Mouse (Mus musculus) spleen, adult 2 months (tissue): Measurements from ENCODE around the gene Trpc4ap. TPM values are rescaled to one million over a fixed set of nuclear protein-coding genes. Genes with fewer than 3 reads are reported as not detected.

ENCODE experiments used
- DNase-seq, 2 experiments: peaks; one replicate each; pipeline versions ENCODE4 v3.0.0 to v3.0.0-alpha.2; 2012 to 2021; ENCODE audit warnings: low spot score in 2 of 2, low read depth in 1 of 2
- H3K27ac ChIP-seq: fragments of 200-500 bp; 2 replicates; pipeline ENCODE4 v1.5.1; 2012; ENCODE audit warnings: low read length, inconsistent platforms; ENCODE audit not compliant: insufficient read depth
- H3K27me3 ChIP-seq: fragments of 200-500 bp; 2 replicates; pipeline ENCODE4 v1.6.1; 2012; ENCODE audit warnings: mild to moderate bottlenecking, moderate library complexity, low read length, inconsistent platforms; ENCODE audit not compliant: control insufficient read depth, insufficient read depth
- H3K36me3 ChIP-seq: fragments of 200-500 bp; 2 replicates; pipeline ENCODE4 v1.6.1; 2012; ENCODE audit warnings: mild to moderate bottlenecking, low read length, inconsistent platforms; ENCODE audit not compliant: control insufficient read depth, insufficient read depth
- H3K4me1 ChIP-seq: fragments of 200-500 bp; 2 replicates; pipeline ENCODE4 v1.6.1; 2011; ENCODE audit warnings: inconsistent platforms; ENCODE audit not compliant: control insufficient read depth, insufficient read depth, insufficient read length
- H3K4me3 ChIP-seq: fragments of 200-500 bp; 2 replicates; pipeline ENCODE4 v1.5.1; 2011; ENCODE audit warnings: mild to moderate bottlenecking, inconsistent platforms; ENCODE audit not compliant: insufficient read depth, insufficient read length; ENCODE audit errors: extremely low read depth
- CTCF ChIP-seq: fragments of 200-500 bp; IDR thresholded peaks from 2 replicates; pipeline ENCODE4 v1.5.1; 2011; ENCODE audit warnings: mild to moderate bottlenecking, inconsistent platforms; ENCODE audit not compliant: insufficient read depth, insufficient read length, insufficient replicate concordance; ENCODE audit errors: extremely low read depth
- POLR2A ChIP-seq: fragments of 200-500 bp; IDR thresholded peaks from 2 replicates; pipeline ENCODE4 v1.6.1; 2011; ENCODE audit warnings: low read depth, low read length, inconsistent platforms
- WGBS: fragments of 180-500 bp; shearing (Covaris S2); methylation state at CpG from one replicate; pipeline ENCODE4 v1.1.7; 2018; 5-methylcytosine and 5-hydroxymethylcytosine counted together
- polyA plus RNA-seq: library from polyadenylated mRNA; depleted of rRNA; stranded (reverse); fragments of >200 nt; gene quantifications from 2 replicates; pipeline ENCODE4 v1.2.3, GENCODE M21; 2012

Gene Trpc4ap
- polyA plus RNA-seq, 1 experiment = 144 TPM

- DNase-seq = no peak
- H3K27ac ChIP-seq = no peak overlapping the region
- H3K27me3 ChIP-seq = no peaks in the 10 kb centered on the region
- H3K4me1 ChIP-seq = peaks cover 2% of the 10 kb centered on the region; the same call in 1 of the 2 replicates
- TF ChIP-seq POLR2A = no peak
- no peak overlapping the region for H3K4me3 ChIP-seq
- WGBS = 82% methylated on average over 7 of the region's 7 CpGs
- H3K36me3 ChIP-seq = peaks cover 2% of the 10 kb centered on the region; the same call in 1 of the 2 replicates
Measured at GRCm38 (mm10) chr2:155727764-155728395, 35.7 kb upstream of the Trpc4ap start.

- DNase-seq = no peak
- TF ChIP-seq CTCF (no peak), POLR2A (no peak)
Measured at GRCm38 (mm10) chr2:155726302-155726701, 34.1 kb upstream of the Trpc4ap start.

GRCm38 (mm10) chr2:155724526-155724925 is 32.3 kb upstream of the Trpc4ap start:
- no peak overlapping the region for H3K4me3 ChIP-seq
- no peak for DNase-seq
- WGBS = 86% methylated on average over 6 of the region's 6 CpGs
- no peak overlapping the region for H3K27ac ChIP-seq
- H3K36me3 ChIP-seq = peaks cover 4% of the 10 kb centered on the region
- TF ChIP-seq POLR2A (no peak), CTCF (no peak)
- H3K4me1 ChIP-seq = peaks cover 7% of the 10 kb centered on the region; the same call in 1 of the 2 replicates
- no peaks in the 10 kb centered on the region for H3K27me3 ChIP-seq

More at GRCm38 (mm10) chr2:155726302-155726701, 34.1 kb upstream of the Trpc4ap start:
- Histone ChIP-seq H3K4me1 (peaks cover 2% of the 10 kb centered on the region; the same call in 1 of the 2 replicates), H3K36me3 (peaks cover 4% of the 10 kb centered on the region), H3K27ac (no peak overlapping the region), H3K27me3 (no peaks in the 10 kb centered on the region), H3K4me3 (no peak overlapping the region)
- 63% methylated on average over 7 of the region's 7 CpGs for WGBS

DNA sequence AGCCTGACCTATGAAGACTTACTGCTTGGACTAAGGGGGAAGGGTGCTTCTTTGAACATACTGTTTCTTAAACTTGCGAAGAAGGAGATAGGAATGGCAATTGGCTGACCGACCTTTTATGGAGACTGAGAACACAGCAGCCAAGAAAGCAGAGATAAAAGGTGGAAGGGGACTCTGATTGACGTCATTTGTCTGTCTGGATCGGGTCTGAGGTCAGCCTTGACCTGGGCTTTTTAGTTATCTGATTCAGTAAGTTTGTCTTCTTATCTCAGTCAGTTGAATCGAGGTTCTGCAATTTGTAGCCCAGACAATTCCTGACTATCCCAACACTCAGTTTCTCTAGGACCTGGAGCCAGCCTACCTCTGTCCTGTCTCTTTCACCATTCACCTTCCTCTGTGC is 31.9 kb upstream of the Trpc4ap start:
- peaks cover 7% of the 10 kb centered on the region; the same call in 1 of the 2 replicates for H3K4me1 ChIP-seq
- TF ChIP-seq CTCF (no peak), POLR2A (no peak)
- H3K27ac ChIP-seq = no peak overlapping the region
- no peaks in the 10 kb centered on the region for H3K27me3 ChIP-seq
- WGBS = 77% methylated on average over 5 of the region's 5 CpGs
- peaks cover 4% of the 10 kb centered on the region for H3K36me3 ChIP-seq
- H3K4me3 ChIP-seq = no peak overlapping the region
- DNase-seq = no peak

GRCm38 (mm10) chr2:155720585-155720984 is 28.4 kb upstream of the Trpc4ap start:
- TF ChIP-seq CTCF (no peak), POLR2A (no peak)
- no peaks in the 10 kb centered on the region for H3K27me3 ChIP-seq
- no peak overlapping the region for H3K4me3 ChIP-seq
- H3K27ac ChIP-seq = peak overlapping the region; percentile 52; the same call in 1 of the 2 replicates
- 0 out of 2 replicates have a peak, but pooled peaks cover 5% of the 10 kb centered on the region for H3K4me1 ChIP-seq
- 33% methylated on average over 5 of the region's 5 CpGs for WGBS
- H3K36me3 ChIP-seq = peaks cover 15% of the 10 kb centered on the region
- DNase-seq = peak; percentile 12 to 14

DNA sequence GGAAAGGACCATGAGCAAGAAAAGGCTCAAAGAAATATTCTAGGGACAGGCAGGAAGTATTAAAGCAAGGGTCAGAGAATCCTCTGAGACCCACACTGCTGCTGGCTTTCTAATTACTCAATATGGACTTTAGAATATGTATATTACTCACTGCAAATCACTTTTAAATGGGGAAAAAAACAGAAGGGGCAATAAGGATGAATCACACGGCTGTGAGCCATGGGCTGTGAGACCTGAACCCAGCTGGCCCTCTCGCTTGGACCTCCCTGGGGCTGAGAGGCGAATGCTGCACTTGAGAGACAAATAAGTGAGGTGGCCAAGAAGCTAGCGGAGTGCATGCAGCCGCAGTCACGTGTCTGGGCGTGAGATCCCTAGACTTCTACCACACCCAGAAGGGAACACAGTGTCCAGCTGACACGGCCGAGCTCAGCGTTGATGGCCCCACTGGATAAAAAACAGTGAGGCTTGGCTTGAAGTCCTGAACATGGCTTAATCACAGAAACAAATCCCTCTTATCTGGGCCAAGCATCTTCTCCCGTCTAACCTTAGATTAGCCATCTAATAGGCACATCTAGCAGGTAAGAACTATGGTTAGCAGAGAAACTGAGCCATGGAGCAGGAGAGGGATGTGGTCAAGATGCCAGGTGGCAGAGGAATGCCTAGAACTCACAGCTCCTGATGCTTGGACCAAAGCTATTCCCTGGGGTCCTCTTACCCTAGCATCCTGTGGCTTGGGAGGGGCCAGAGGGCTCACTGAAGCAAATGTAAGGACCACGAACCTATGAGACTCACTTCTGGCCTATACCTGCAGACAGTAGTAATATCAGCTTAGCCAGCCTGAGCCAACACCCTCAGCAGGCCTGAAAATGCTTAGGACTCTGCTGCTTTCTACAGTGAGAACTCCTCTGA is 25.2 kb upstream of the Trpc4ap start:
- Histone ChIP-seq H3K4me1 (0 out of 2 replicates have a peak, but pooled peaks cover 5% of the 10 kb centered on the region), H3K27ac (no peak overlapping the region), H3K4me3 (no peak overlapping the region), H3K36me3 (peaks cover 29% of the 10 kb centered on the region), H3K27me3 (no peaks in the 10 kb centered on the region)
- 86% methylated on average over 12 of the region's 12 CpGs for WGBS
- TF ChIP-seq POLR2A (no peak), CTCF (no peak)
- no peak for DNase-seq

DNA sequence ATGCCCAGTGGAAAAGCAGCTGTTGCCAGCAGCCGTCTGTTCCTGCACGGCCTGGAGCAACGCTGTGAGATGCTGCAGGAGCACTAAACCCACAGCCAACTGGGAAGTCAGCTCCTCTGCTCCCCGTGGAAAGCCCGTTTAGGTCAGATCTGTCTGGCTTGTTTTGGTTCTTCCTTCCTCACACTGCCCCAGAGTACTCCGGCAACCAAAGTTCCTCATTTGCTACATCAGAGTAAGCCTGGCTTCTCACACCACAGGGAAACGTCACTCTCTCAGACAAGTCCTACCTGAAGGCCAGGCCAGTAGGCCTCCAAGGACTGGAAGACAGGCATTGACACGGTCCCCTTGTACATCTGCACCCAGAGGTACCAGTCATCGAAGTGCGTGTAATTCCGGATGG is 18.4 kb upstream of the Trpc4ap start:
- WGBS = 57% methylated on average over 11 of the region's 11 CpGs
- no peak overlapping the region for H3K4me3 ChIP-seq
- no peak for TF ChIP-seq POLR2A
- TF ChIP-seq CTCF = no peak
- H3K4me1 ChIP-seq = no peaks in the 10 kb centered on the region
- no peaks in the 10 kb centered on the region for H3K27me3 ChIP-seq
- DNase-seq = no peak
- peaks cover 40% of the 10 kb centered on the region for H3K36me3 ChIP-seq
- H3K27ac ChIP-seq = no peak overlapping the region
